Mouse (Mus musculus) left cerebral cortex, adult 11 months (tissue): ENCODE results near the gene Scel.

Source experiments
- DNase-seq: peaks from one replicate; pipeline ENCODE4 v3.0.0; 2022; ENCODE audit warnings: low spot score

The Scel gene

GRCm38 (mm10) chr14:103571598-103572320 is 58.6 kb downstream of the Scel start:
- no peak for DNase-seq

GRCm38 (mm10) chr14:103575854-103576253 is 62.7 kb downstream of the Scel start:
- DNase-seq: no peak

GRCm38 (mm10) chr14:103577011-103577410 is 63.9 kb downstream of the Scel start:
- DNase-seq: no peak

- no peak for DNase-seq
Observed at GRCm38 (mm10) chr14:103586662-103587061, 73.5 kb downstream of the Scel start.

GRCm38 (mm10) chr14:103587208-103587900 is 74.2 kb downstream of the Scel start:
- no peak for DNase-seq

- DNase-seq: no peak
Observed at GRCm38 (mm10) chr14:103589819-103590218, 76.7 kb downstream of the Scel start.

- DNase-seq: no peak
Observed at GRCm38 (mm10) chr14:103595870-103596269, 82.7 kb downstream of the Scel start.

- DNase-seq: no peak
Observed at GRCm38 (mm10) chr14:103608063-103608462, 94.9 kb downstream of the Scel start.

- no peak for DNase-seq
Observed at GRCm38 (mm10) chr14:103613573-103614271, 100.6 kb downstream of the Scel start.

GRCm38 (mm10) chr14:103614272-103614587 is 101.1 kb downstream of the Scel start:
- no peak for DNase-seq

- no peak for DNase-seq
Observed at GRCm38 (mm10) chr14:103619756-103620155, 106.6 kb downstream of the Scel start.

- DNase-seq: no peak
Observed at GRCm38 (mm10) chr14:103621207-103621606, 108.1 kb downstream of the Scel start.

GRCm38 (mm10) chr14:103626100-103626499 is 113.0 kb downstream of the Scel start:
- no peak for DNase-seq

GRCm38 (mm10) chr14:103629639-103630364 is 116.7 kb downstream of the Scel start:
- DNase-seq: no peak

- DNase-seq: no peak
Observed at GRCm38 (mm10) chr14:103630545-103630944, 117.4 kb downstream of the Scel start.

- DNase-seq: no peak
Observed at GRCm38 (mm10) chr14:103643933-103644332, 130.8 kb downstream of the Scel start.

GRCm38 (mm10) chr14:103647981-103648380 is 134.8 kb downstream of the Scel start:
- no peak for DNase-seq

- no peak for DNase-seq
Observed at GRCm38 (mm10) chr14:103648623-103649255, 135.6 kb downstream of the Scel start.

GRCm38 (mm10) chr14:103649302-103649701 is 136.2 kb downstream of the Scel start:
- no peak for DNase-seq

GRCm38 (mm10) chr14:103649896-103650334 is 136.8 kb downstream of the Scel start, which contains the start of gene Slain1:
Gene Slain1 (plus strand): TSS chr14:103650228.
- DNase-seq: peak; percentile 84

- no peak for DNase-seq
Observed at GRCm38 (mm10) chr14:103650413-103651101, 137.4 kb downstream of the Scel start.
